Mouse (Mus musculus) heart, postnatal 0 days (tissue): ENCODE data around the gene Bbip1. TPM values are rescaled to one million over a fixed set of nuclear protein-coding genes. Genes with fewer than 3 reads are reported as not detected.

Experiments used
- ATAC-seq: fragments of 200-750 bp; cut with Nextera tagmentation; 2 replicates; pipeline ENCODE4 v1.8.0; 2017; ENCODE audit warnings: low read depth, moderate number of reproducible peaks, moderate library complexity; ENCODE audit not compliant: insufficient read depth
- DNase-seq: peaks from one replicate; pipeline ENCODE4 v3.0.0-alpha.2; 2016; ENCODE audit warnings: low spot score
- H3K27ac ChIP-seq: fragments of 300-500 bp; sonication (generic); 2 replicates; pipeline ENCODE4 v1.5.1; 2014; ENCODE audit warnings: low read depth, mild to moderate bottlenecking
- H3K27me3 ChIP-seq: fragments of 300-500 bp; sonication (generic); 2 replicates; pipeline ENCODE4 v1.6.1; 2014; ENCODE audit warnings: low read length, mixed read lengths; ENCODE audit not compliant: control insufficient read depth, insufficient read depth
- H3K36me3 ChIP-seq: fragments of 300-500 bp; sonication (generic); replicated peaks from 2 replicates; pipeline ENCODE4 v1.6.1; 2014; ENCODE audit warnings: low read length, mixed read lengths; ENCODE audit not compliant: control insufficient read depth, insufficient read depth
- H3K4me1 ChIP-seq: fragments of 300-500 bp; sonication (generic); 2 replicates; pipeline ENCODE4 v1.6.1; 2014; ENCODE audit warnings: antibody characterized with exemption; ENCODE audit not compliant: control insufficient read depth, insufficient read depth
- H3K4me2 ChIP-seq: fragments of 300-500 bp; sonication (generic); 2 replicates; pipeline ENCODE4 v1.6.1; 2014; ENCODE audit warnings: low read depth, mild to moderate bottlenecking, low read length, moderate library complexity
- H3K4me3 ChIP-seq: fragments of 300-500 bp; sonication (generic); 2 replicates; pipeline ENCODE4 v1.5.1; 2014; ENCODE audit warnings: low read depth, low read length
- H3K9ac ChIP-seq: fragments of 300-500 bp; sonication (generic); replicated peaks from 2 replicates; pipeline ENCODE4 v1.6.1; 2014; ENCODE audit warnings: low read depth, low read length, mixed read lengths
- H3K9me3 ChIP-seq: fragments of 300-500 bp; sonication (generic); replicated peaks from 2 replicates; pipeline ENCODE4 v1.6.1; 2016; ENCODE audit warnings: low read length; ENCODE audit not compliant: control insufficient read depth
- CTCF ChIP-seq: IDR thresholded peaks from 2 replicates; pipeline ENCODE4 v1.5.1; 2016; ENCODE audit warnings: antibody characterized with exemption, control low read depth, low read depth
- EP300 ChIP-seq: IDR thresholded peaks from 2 replicates; pipeline ENCODE4 v1.6.1; 2016; ENCODE audit warnings: antibody characterized with exemption, low read depth
- WGBS: fragments of 180-500 bp; shearing (Covaris S2); extraction: QIAGEN DNeasy Blood & Tissue Kit; methylation state at CpG from one replicate; pipeline ENCODE4 v1.1.7; 2014; 5-methylcytosine and 5-hydroxymethylcytosine counted together
- polyA plus RNA-seq: library from polyadenylated mRNA; unstranded; fragments of >200 nt; fragmentation: Nextera tagmentation; extraction: Ambion mirVana; gene quantifications from 2 replicates; pipeline ENCODE4 v1.2.1, GENCODE M21; 2015
- total RNA-seq: library from RNA; depleted of rRNA; stranded (reverse); fragments of >200 nt; gene quantifications from 2 replicates; pipeline ENCODE4 v1.2.3, GENCODE M21; 2014; ENCODE audit warnings: low replicate concordance

The Bbip1 gene
- total and polyA plus RNA-seq, 2 experiments from 2014 or later, result 32.1 to 74.2 TPM

DNA sequence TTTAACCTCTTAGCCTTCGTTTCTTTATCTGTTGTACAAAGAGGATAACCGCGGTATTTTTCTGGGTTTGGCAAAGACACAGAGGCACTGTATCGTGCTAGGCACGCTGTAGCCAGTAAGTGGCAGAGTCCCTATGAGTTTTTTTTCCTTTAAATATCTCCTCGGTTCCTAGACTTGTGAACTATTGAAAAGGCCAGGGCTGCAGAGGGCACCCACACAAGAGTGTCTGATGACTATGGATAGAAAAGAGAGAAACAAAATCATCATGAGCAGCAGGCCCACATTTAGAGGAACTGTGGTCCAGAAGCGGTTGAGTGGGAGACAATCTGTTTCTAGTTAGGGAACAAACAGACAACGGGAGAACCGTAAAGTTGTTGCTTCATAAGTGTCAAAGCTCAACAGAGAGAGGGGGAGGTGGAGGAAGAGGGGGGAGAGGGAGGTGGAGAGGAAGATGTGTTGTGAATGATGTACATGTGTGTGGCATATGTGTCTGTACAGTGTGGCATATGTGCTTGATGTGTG is 51.5 kb downstream of the Bbip1 start:
- DNase-seq (no peak), ATAC-seq (no peak)
- no peaks in the 10 kb centered on the region for H3K27me3 ChIP-seq
- 38% methylated on average over 9 of the region's 9 CpGs for WGBS
- H3K9me3 ChIP-seq, result no peaks in the 10 kb centered on the region
- peaks cover 34% of the 10 kb centered on the region for H3K4me1 ChIP-seq
- no peak overlapping the region for H3K9ac ChIP-seq
- no peak overlapping the region for H3K4me3 ChIP-seq
- peak overlapping the region; percentile 68; the same call in 1 of the 2 replicates for H3K27ac ChIP-seq
- H3K4me2 ChIP-seq, result no peak overlapping the region
- no peak for TF ChIP-seq CTCF
- no peak for TF ChIP-seq EP300
- no peaks in the 10 kb centered on the region for H3K36me3 ChIP-seq

DNA sequence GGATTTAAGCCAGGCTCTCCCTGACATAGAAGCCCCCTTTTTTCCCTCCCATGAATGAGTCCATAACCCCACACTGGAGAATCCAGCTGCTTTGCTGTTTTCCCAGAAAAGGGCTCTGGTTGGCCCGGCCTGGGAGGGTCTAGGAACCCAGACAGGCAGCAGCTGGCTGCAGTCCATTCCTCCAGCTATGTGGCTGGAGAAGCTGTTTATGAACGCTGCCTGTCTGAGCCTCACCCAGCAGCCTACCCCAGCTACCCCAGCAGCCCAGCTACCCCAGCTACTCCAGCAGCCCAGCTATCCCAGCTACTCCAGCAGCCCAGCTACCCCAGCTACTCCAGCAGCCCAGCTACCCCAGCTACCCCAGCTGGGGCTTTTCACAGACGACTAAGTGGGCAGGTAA is 52.4 kb downstream of the Bbip1 start, which contains the start of gene Pdcd4:
Pdcd4 (plus strand) TSS at position 171 of the 400 bp plus-strand sequence.
- no peaks in the 10 kb centered on the region for H3K9me3 ChIP-seq
- H3K27ac ChIP-seq, result peak within 1 kb of the TSS; percentile 68
- H3K9ac ChIP-seq, result 0 out of 2 replicates have a peak within 1 kb of the TSS, but pooled peaks have one; percentile 8
- 20% methylated on average over 3 of the region's 3 CpGs for WGBS
- no peak within 1 kb of the TSS for H3K4me3 ChIP-seq
- H3K27me3 ChIP-seq, result no peaks in the 10 kb centered on the region
- 0 out of 2 replicates have a peak, but pooled peaks have one; percentile 46 for ATAC-seq
- DNase-seq, result no peak
- TF ChIP-seq EP300 (no peak), CTCF (no peak)
- H3K4me1 ChIP-seq, result peaks cover 32% of the 10 kb centered on the region
- no peak within 1 kb of the TSS for H3K4me2 ChIP-seq
- no peaks in the 10 kb centered on the region for H3K36me3 ChIP-seq

DNA sequence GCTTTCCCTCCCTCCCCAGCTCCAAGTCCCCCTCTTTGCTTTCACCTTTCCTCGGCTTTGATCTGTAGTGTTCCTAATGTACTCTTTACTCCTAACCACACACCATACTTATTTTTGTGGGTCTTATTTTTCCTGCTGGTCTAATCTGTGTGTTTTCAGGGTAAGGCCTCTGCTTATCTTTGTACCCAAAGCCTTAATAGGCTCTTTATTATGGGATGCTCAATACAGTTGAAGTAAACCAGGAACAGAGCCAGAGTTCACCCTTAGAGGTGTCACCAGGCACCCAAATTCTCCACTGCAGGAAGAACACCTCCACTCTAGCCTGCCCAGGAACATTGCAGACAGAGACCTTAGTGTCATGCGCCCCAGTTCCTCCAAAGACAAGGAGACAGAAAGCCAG is 52.9 kb downstream of the Bbip1 start:
- 81% methylated on average over 2 of the region's 2 CpGs for WGBS

DNA sequence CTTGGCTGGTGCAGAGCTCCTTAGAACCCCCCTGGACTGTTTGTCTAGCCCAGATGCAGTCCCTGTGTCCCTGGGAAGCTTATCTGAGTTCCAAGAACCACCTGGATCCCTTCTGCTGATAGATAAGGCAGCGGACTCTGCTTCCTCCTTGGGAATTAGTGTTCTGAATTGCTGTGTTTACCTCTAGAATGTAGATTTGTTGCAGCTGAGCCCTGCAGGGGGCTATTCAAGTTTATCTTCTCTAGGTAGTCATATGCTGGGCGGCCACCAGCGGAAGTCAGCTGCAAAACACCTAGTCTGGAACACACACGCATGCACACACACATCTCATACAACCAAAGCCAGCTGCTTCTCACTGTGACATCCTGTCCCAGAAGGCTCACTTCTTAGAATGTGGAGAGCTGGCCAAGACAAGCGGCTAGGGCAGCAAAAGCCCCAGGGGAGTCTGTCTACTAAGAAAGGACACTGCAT is 53.6 kb downstream of the Bbip1 start:
- WGBS, result 44% methylated on average over 5 of the region's 5 CpGs
- no peak overlapping the region for H3K9ac ChIP-seq
- no peaks in the 10 kb centered on the region for H3K9me3 ChIP-seq
- TF ChIP-seq CTCF (no peak), EP300 (no peak)
- H3K27me3 ChIP-seq, result no peaks in the 10 kb centered on the region
- no peak overlapping the region for H3K4me2 ChIP-seq
- H3K4me1 ChIP-seq, result peaks cover 32% of the 10 kb centered on the region
- DNase-seq (peak; percentile 42), ATAC-seq (peak; percentile 44; the same call in 1 of the 2 replicates)
- H3K27ac ChIP-seq, result peak overlapping the region; percentile 68; the same call in 1 of the 2 replicates
- no peak overlapping the region for H3K4me3 ChIP-seq
- no peaks in the 10 kb centered on the region for H3K36me3 ChIP-seq

More for the DNA sequence above, 52.9 kb downstream of the Bbip1 start:
- no peak for DNase-seq
- no peak for TF ChIP-seq EP300
- no peak for TF ChIP-seq CTCF
- Histone ChIP-seq H3K27ac (peak overlapping the region; percentile 68), H3K36me3 (no peaks in the 10 kb centered on the region), H3K9ac (no peak overlapping the region), H3K9me3 (no peaks in the 10 kb centered on the region), H3K27me3 (no peaks in the 10 kb centered on the region), H3K4me2 (no peak overlapping the region), H3K4me1 (peaks cover 32% of the 10 kb centered on the region), H3K4me3 (no peak overlapping the region)
- ATAC-seq, result no peak

DNA sequence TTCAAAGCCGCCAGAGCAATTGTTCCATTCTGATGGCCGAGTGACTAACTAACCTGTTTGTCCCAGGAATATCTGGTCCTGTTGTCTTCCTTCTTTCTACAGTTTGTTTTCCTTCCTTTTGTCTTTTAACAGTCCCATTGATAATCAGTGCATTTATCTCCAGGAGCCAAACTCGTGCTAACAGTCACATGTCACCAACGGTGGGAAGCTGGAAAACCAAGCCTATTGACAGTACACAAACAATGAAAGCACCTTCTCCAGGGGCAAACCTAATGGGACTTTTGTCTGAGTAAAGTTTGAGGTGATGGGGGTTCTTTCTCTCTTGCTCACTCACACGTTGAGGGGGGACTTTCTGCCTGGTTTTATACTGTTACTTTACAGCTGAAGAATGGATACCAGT is 54.2 kb downstream of the Bbip1 start:
- WGBS, result 49% methylated on average over 5 of the region's 5 CpGs
- Histone ChIP-seq H3K27ac (peak overlapping the region; percentile 68; the same call in 1 of the 2 replicates), H3K9ac (no peak overlapping the region)

DNA sequence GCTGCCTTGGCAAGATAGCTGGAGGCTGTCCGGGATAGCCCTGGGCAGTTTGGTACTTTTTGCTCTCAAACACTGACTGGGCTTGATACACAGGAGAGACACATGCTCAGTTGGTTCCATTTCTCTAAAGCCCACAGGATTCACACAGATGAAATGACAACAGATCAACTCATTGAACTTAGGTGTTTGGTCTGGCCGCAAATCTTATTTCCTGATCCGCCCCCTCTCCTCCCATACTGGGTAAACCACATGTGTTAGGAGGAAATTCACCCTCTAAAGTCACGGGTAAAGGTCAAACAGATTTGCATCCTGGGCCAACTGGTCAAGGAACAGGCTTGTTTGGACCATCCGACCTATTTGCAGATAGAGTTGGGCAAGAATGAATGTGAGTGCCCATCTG is 54.9 kb downstream of the Bbip1 start:
- WGBS, result 73% methylated on average over 5 of the region's 5 CpGs
- ATAC-seq (no peak), DNase-seq (no peak)

More for the DNA sequence above, 54.2 kb downstream of the Bbip1 start:
- H3K36me3 ChIP-seq, result no peaks in the 10 kb centered on the region
- no peak overlapping the region for H3K4me2 ChIP-seq
- H3K4me1 ChIP-seq, result peaks cover 32% of the 10 kb centered on the region
- H3K27me3 ChIP-seq, result no peaks in the 10 kb centered on the region
- no peaks in the 10 kb centered on the region for H3K9me3 ChIP-seq
- ATAC-seq, result no peak
- TF ChIP-seq CTCF (no peak), EP300 (no peak)
- no peak for DNase-seq
- H3K4me3 ChIP-seq, result no peak overlapping the region

More for the DNA sequence above, 54.9 kb downstream of the Bbip1 start:
- Histone ChIP-seq H3K4me2 (no peak overlapping the region), H3K9ac (no peak overlapping the region), H3K4me3 (no peak overlapping the region), H3K4me1 (peaks cover 32% of the 10 kb centered on the region), H3K36me3 (no peaks in the 10 kb centered on the region), H3K27ac (no peak overlapping the region), H3K27me3 (no peaks in the 10 kb centered on the region), H3K9me3 (no peaks in the 10 kb centered on the region)
- TF ChIP-seq CTCF, result no peak
- no peak for TF ChIP-seq EP300
